Mouse (Mus musculus): ENCODE results near the gene Cacna1d. TPM values are rescaled to one million over a fixed set of nuclear protein-coding genes. Genes with fewer than 3 reads are reported as not detected.

Cacna1d gene
- polyA plus RNA-seq, 1 experiment = 3.2 TPM

- TF ChIP-seq POLR2A (IDR thresholded peaks at IDR 0.05; ENCODE audit: low read depth, low read length) (no peak), CTCF (IDR thresholded peaks at IDR 0.05; ENCODE audit: extremely low read depth, insufficient read depth, insufficient read length, insufficient replicate concordance) (peak; percentile 41; the same call in 1 of the 2 replicates)
- peaks cover 6% of the 10 kb centered on the region; the same call in 1 of the 2 replicates for H3K4me1 ChIP-seq (ENCODE audit: control insufficient read depth, insufficient read depth, insufficient read length)
- DNase-seq (ENCODE audit: low read depth in 1 of 2, low spot score in 2 of 2) = peak in 1 of 2 experiments; percentile 15
- 62% methylated on average over 9 of the region's 9 CpGs for WGBS
- no peaks in the 10 kb centered on the region for H3K27me3 ChIP-seq (ENCODE audit: control insufficient read depth, insufficient read depth, low read length)
- no peak overlapping the region for H3K27ac ChIP-seq (ENCODE audit: insufficient read depth, low read length)
- no peaks in the 10 kb centered on the region for H3K36me3 ChIP-seq (ENCODE audit: control insufficient read depth, insufficient read depth, low read length)
- no peak overlapping the region for H3K4me3 ChIP-seq (ENCODE audit: extremely low read depth, insufficient read depth, insufficient read length)
These were observed 361.9 kb downstream of the Cacna1d start for GRCm38 (mm10) chr14:30129378-30129777.

GRCm38 (mm10) chr14:30124951-30125690 is 366.1 kb downstream of the Cacna1d start:
- TF ChIP-seq CTCF (IDR thresholded peaks at IDR 0.05; ENCODE audit: extremely low read depth, insufficient read depth, insufficient read length, insufficient replicate concordance) = no peak
- TF ChIP-seq POLR2A (IDR thresholded peaks at IDR 0.05; ENCODE audit: low read depth, low read length) = no peak
- Histone ChIP-seq H3K36me3 (ENCODE audit: control insufficient read depth, insufficient read depth, low read length) (no peaks in the 10 kb centered on the region), H3K4me3 (ENCODE audit: extremely low read depth, insufficient read depth, insufficient read length) (peak overlapping the region; percentile 46), H3K27ac (ENCODE audit: insufficient read depth, low read length) (peak overlapping the region; percentile 59), H3K4me1 (ENCODE audit: control insufficient read depth, insufficient read depth, insufficient read length) (peaks cover 6% of the 10 kb centered on the region; the same call in 1 of the 2 replicates), H3K27me3 (ENCODE audit: control insufficient read depth, insufficient read depth, low read length) (no peaks in the 10 kb centered on the region)
- DNase-seq (ENCODE audit: low read depth in 1 of 2, low spot score in 2 of 2) = peak in 1 of 2 experiments; percentile 23
- 17% methylated on average over 20 of the region's 20 CpGs for WGBS

- TF ChIP-seq POLR2A (IDR thresholded peaks at IDR 0.05; ENCODE audit: low read depth, low read length) (no peak), CTCF (IDR thresholded peaks at IDR 0.05; ENCODE audit: extremely low read depth, insufficient read depth, insufficient read length, insufficient replicate concordance) (no peak)
- no peaks in the 10 kb centered on the region for H3K27me3 ChIP-seq (ENCODE audit: control insufficient read depth, insufficient read depth, low read length)
- H3K36me3 ChIP-seq (ENCODE audit: control insufficient read depth, insufficient read depth, low read length) = no peaks in the 10 kb centered on the region
- 80% methylated on average over 5 of the region's 5 CpGs for WGBS
- H3K4me3 ChIP-seq (ENCODE audit: extremely low read depth, insufficient read depth, insufficient read length) = no peak overlapping the region
- H3K4me1 ChIP-seq (ENCODE audit: control insufficient read depth, insufficient read depth, insufficient read length) = no peaks in the 10 kb centered on the region
- no peak for DNase-seq (ENCODE audit: low read depth in 1 of 2, low spot score in 2 of 2)
- no peak overlapping the region for H3K27ac ChIP-seq (ENCODE audit: insufficient read depth, low read length)
These were observed 371.2 kb downstream of the Cacna1d start for GRCm38 (mm10) chr14:30120023-30120422.

GRCm38 (mm10) chr14:30113392-30114108 is 377.7 kb downstream of the Cacna1d start:
- H3K4me1 ChIP-seq (ENCODE audit: control insufficient read depth, insufficient read depth, insufficient read length) = no peaks in the 10 kb centered on the region
- no peaks in the 10 kb centered on the region for H3K36me3 ChIP-seq (ENCODE audit: control insufficient read depth, insufficient read depth, low read length)
- 76% methylated on average over 9 of the region's 9 CpGs for WGBS
- H3K4me3 ChIP-seq (ENCODE audit: extremely low read depth, insufficient read depth, insufficient read length) = no peak overlapping the region
- TF ChIP-seq POLR2A (IDR thresholded peaks at IDR 0.05; ENCODE audit: low read depth, low read length) (no peak), CTCF (IDR thresholded peaks at IDR 0.05; ENCODE audit: extremely low read depth, insufficient read depth, insufficient read length, insufficient replicate concordance) (no peak)
- no peak for DNase-seq (ENCODE audit: low read depth in 1 of 2, low spot score in 2 of 2)
- H3K27ac ChIP-seq (ENCODE audit: insufficient read depth, low read length) = no peak overlapping the region
- no peaks in the 10 kb centered on the region for H3K27me3 ChIP-seq (ENCODE audit: control insufficient read depth, insufficient read depth, low read length)

- no peak overlapping the region for H3K4me3 ChIP-seq (ENCODE audit: extremely low read depth, insufficient read depth, insufficient read length)
- WGBS = 51% methylated on average over 2 of the region's 2 CpGs
- H3K27ac ChIP-seq (ENCODE audit: insufficient read depth, low read length) = no peak overlapping the region
- H3K4me1 ChIP-seq (ENCODE audit: control insufficient read depth, insufficient read depth, insufficient read length) = peaks cover 2% of the 10 kb centered on the region; the same call in 1 of the 2 replicates
- no peaks in the 10 kb centered on the region for H3K36me3 ChIP-seq (ENCODE audit: control insufficient read depth, insufficient read depth, low read length)
- H3K27me3 ChIP-seq (ENCODE audit: control insufficient read depth, insufficient read depth, low read length) = no peaks in the 10 kb centered on the region
- DNase-seq (ENCODE audit: low read depth in 1 of 2, low spot score in 2 of 2) = peak in 1 of 2 experiments; percentile 19
- peak; percentile 46; the same call in 1 of the 2 replicates for TF ChIP-seq CTCF (IDR thresholded peaks at IDR 0.05; ENCODE audit: extremely low read depth, insufficient read depth, insufficient read length, insufficient replicate concordance)
- no peak for TF ChIP-seq POLR2A (IDR thresholded peaks at IDR 0.05; ENCODE audit: low read depth, low read length)
These were observed 382.2 kb downstream of the Cacna1d start for GRCm38 (mm10) chr14:30109079-30109478.

- no peak overlapping the region for H3K4me3 ChIP-seq (ENCODE audit: extremely low read depth, insufficient read depth, insufficient read length)
- DNase-seq (ENCODE audit: low read depth in 1 of 2, low spot score in 2 of 2) = no peak
- H3K4me1 ChIP-seq (ENCODE audit: control insufficient read depth, insufficient read depth, insufficient read length) = peaks cover 4% of the 10 kb centered on the region; the same call in 1 of the 2 replicates
- no peak overlapping the region for H3K27ac ChIP-seq (ENCODE audit: insufficient read depth, low read length)
- no peaks in the 10 kb centered on the region for H3K36me3 ChIP-seq (ENCODE audit: control insufficient read depth, insufficient read depth, low read length)
- no peak for TF ChIP-seq POLR2A (IDR thresholded peaks at IDR 0.05; ENCODE audit: low read depth, low read length)
- TF ChIP-seq CTCF (IDR thresholded peaks at IDR 0.05; ENCODE audit: extremely low read depth, insufficient read depth, insufficient read length, insufficient replicate concordance) = no peak
- WGBS = 51% methylated on average over 4 of the region's 4 CpGs
- H3K27me3 ChIP-seq (ENCODE audit: control insufficient read depth, insufficient read depth, low read length) = no peaks in the 10 kb centered on the region
These were observed 384.7 kb downstream of the Cacna1d start for GRCm38 (mm10) chr14:30106550-30106949.
